Mouse (Mus musculus): ENCODE results near the gene Aknad1. TPM values are rescaled to one million over a fixed set of nuclear protein-coding genes. Genes with fewer than 3 reads are reported as not detected.

Aknad1 gene
- total RNA-seq, 2 experiments from 2014 or later, result 0.06 to 0.08 TPM

GRCm38 (mm10) chr3:108795554-108796299 lies 56.3 kb downstream of the Aknad1 start:
- intact Hi-C loops (cut with DNase I), result no loop called here
- no peak for DNase-seq
- H3K4me3 ChIP-seq, result no peak overlapping the region
- no peak for TF ChIP-seq CTCF (IDR thresholded peaks at IDR 0.05)
- H3K27ac ChIP-seq, result no peak overlapping the region

- no peak for TF ChIP-seq CTCF (IDR thresholded peaks at IDR 0.05)
- Histone ChIP-seq H3K4me3 (no peak overlapping the region), H3K27ac (no peak overlapping the region)
- intact Hi-C loops (cut with DNase I), result no loop called here
- DNase-seq, result no peak
Observed at GRCm38 (mm10) chr3:108796386-108796785, 56.9 kb downstream of the Aknad1 start.

GRCm38 (mm10) chr3:108797723-108798122 lies 58.3 kb downstream of the Aknad1 start:
- no peak for DNase-seq
- intact Hi-C loops (cut with DNase I), result no loop called here
- Histone ChIP-seq H3K27ac (no peak overlapping the region), H3K4me3 (no peak overlapping the region)
- no peak for TF ChIP-seq CTCF (IDR thresholded peaks at IDR 0.05)

GRCm38 (mm10) chr3:108798375-108798774 lies 58.9 kb downstream of the Aknad1 start:
- intact Hi-C loops (cut with DNase I), result no loop called here
- Histone ChIP-seq H3K27ac (no peak overlapping the region), H3K4me3 (no peak overlapping the region)
- TF ChIP-seq CTCF (IDR thresholded peaks at IDR 0.05), result peak; percentile 36
- no peak for DNase-seq

GRCm38 (mm10) chr3:108805622-108806021 lies 66.2 kb downstream of the Aknad1 start:
- Histone ChIP-seq H3K27ac (no peak overlapping the region), H3K4me3 (no peak overlapping the region)
- intact Hi-C loops (cut with DNase I), result no loop called here
- DNase-seq, result no peak
- TF ChIP-seq CTCF (IDR thresholded peaks at IDR 0.05), result no peak

GRCm38 (mm10) chr3:108810747-108811263 lies 71.3 kb downstream of the Aknad1 start:
- DNase-seq, result no peak
- Histone ChIP-seq H3K27ac (peak overlapping the region; percentile 44), H3K4me3 (no peak overlapping the region)
- intact Hi-C loops (cut with DNase I), result no loop called here
- no peak for TF ChIP-seq CTCF (IDR thresholded peaks at IDR 0.05)

GRCm38 (mm10) chr3:108815631-108816030 lies 76.2 kb downstream of the Aknad1 start:
- Histone ChIP-seq H3K4me3 (no peak overlapping the region), H3K27ac (no peak overlapping the region)
- DNase-seq, result no peak
- TF ChIP-seq CTCF (IDR thresholded peaks at IDR 0.05), result no peak
- intact Hi-C loops (cut with DNase I), result no loop called here

GRCm38 (mm10) chr3:108830493-108830892 lies 91.0 kb downstream of the Aknad1 start:
- intact Hi-C loops (cut with DNase I), result no loop called here
- Histone ChIP-seq H3K4me3 (peak overlapping the region; percentile 61), H3K27ac (peak overlapping the region; percentile 90)
- TF ChIP-seq CTCF (IDR thresholded peaks at IDR 0.05), result no peak
- DNase-seq, result peak; percentile 84

- Histone ChIP-seq H3K27ac (peak overlapping the region; percentile 90), H3K4me3 (no peak overlapping the region)
- no peak for TF ChIP-seq CTCF (IDR thresholded peaks at IDR 0.05)
- no peak for DNase-seq
- intact Hi-C loops (cut with DNase I), result no loop called here
Observed at GRCm38 (mm10) chr3:108831750-108832149, 92.3 kb downstream of the Aknad1 start.

Other genes starting within 250 kb of the Aknad1 start
- gene 1700013F07Rik, start 205.5 kb upstream of the Aknad1 start, total RNA-seq (2021), result not detected
- gene 5330417C22Rik, start 203.1 kb upstream of the Aknad1 start, total RNA-seq (2021), result not detected
- gene Tmem167b, start 177.2 kb upstream of the Aknad1 start, total RNA-seq (2021), result 10 to 100 TPM; 12.1 to 16.1 TPM
- 10 to 100 TPM; 19.7 to 20.0 TPM for gene Taf13, start 168.0 kb upstream of the Aknad1 start, total RNA-seq (2021)
- 1 to 10 TPM; 4.9 to 6.3 TPM for gene Wdr47, start 148.4 kb upstream of the Aknad1 start, total RNA-seq (2021)
- gene Clcc1, start 85.7 kb upstream of the Aknad1 start, total RNA-seq (2021), result 10 to 100 TPM; 34.6 to 37.2 TPM
- gene Gpsm2, start 17.3 kb upstream of the Aknad1 start, total RNA-seq (2021), result 1 to 10 TPM in 1 of 2 experiments, under 1 TPM in 1; 0.86 to 1.1 TPM
- gene Stxbp3, start 100.9 kb downstream of the Aknad1 start, total RNA-seq (2021), result 10 to 100 TPM; 30.5 to 40.4 TPM
- under 1 TPM in 1 of 2 experiments, not detected in 1; 0.06 TPM for gene Fndc7, start 150.3 kb downstream of the Aknad1 start, total RNA-seq (2021)
- 10 to 100 TPM; 17.6 to 18.7 TPM for gene Prpf38b, start 172.1 kb downstream of the Aknad1 start, total RNA-seq (2021)
- not detected for gene Henmt1, start 200.2 kb downstream of the Aknad1 start, total RNA-seq (2021)
- not detected for gene Gm9857, start 200.8 kb downstream of the Aknad1 start, total RNA-seq (2021)